Mouse (Mus musculus) leukemia stem cell, adult 10-12 weeks (primary cell): ENCODE measurements around the gene Adam15. TPM values are rescaled to one million over a fixed set of nuclear protein-coding genes. Genes with fewer than 3 reads are reported as not detected.

ENCODE experiments used
- polyA plus RNA-seq: library from polyadenylated mRNA; stranded (reverse); fragments of >175 nt; gene quantifications from 2 replicates; pipeline ENCODE4 v1.2.3, GENCODE M21; 2012; ENCODE audit warnings: low replicate concordance

Gene Adam15
- 28.1 and 30.7 TPM in 2 replicates for polyA plus RNA-seq

DNA sequence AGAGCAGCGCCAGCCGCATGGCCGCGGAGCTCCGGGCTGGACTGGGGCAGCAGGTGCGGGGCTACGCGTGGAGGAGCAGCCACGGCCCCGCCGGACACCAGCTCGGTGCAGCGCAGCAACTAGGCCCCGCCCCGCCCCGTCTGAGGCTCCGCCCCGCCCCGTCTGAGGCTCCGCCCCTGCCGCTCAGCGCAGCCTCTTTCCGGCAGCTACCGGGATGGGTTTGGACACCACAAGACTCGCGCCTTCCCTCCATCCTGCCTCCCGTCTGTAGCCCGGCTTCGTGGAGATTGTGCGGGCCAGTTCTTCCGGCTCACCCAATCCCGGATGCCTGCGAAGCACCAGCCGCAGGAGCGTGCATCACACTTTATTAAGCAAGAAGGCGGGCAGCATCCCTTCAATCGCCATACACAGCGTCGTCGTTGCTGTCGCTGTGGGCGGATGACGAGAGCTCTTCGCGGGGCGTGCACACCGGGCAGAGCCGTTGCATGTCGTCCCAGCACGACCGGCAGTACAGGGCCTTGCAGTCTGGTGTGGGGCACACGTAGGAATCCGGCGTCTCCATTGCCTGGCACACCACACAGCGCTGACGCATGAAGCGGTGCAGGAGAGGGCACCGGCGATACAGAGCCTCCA lies at the start of gene Adam15:
Adam15 (minus strand) TSS at position 128 of the 633 bp plus-strand sequence.

DNA sequence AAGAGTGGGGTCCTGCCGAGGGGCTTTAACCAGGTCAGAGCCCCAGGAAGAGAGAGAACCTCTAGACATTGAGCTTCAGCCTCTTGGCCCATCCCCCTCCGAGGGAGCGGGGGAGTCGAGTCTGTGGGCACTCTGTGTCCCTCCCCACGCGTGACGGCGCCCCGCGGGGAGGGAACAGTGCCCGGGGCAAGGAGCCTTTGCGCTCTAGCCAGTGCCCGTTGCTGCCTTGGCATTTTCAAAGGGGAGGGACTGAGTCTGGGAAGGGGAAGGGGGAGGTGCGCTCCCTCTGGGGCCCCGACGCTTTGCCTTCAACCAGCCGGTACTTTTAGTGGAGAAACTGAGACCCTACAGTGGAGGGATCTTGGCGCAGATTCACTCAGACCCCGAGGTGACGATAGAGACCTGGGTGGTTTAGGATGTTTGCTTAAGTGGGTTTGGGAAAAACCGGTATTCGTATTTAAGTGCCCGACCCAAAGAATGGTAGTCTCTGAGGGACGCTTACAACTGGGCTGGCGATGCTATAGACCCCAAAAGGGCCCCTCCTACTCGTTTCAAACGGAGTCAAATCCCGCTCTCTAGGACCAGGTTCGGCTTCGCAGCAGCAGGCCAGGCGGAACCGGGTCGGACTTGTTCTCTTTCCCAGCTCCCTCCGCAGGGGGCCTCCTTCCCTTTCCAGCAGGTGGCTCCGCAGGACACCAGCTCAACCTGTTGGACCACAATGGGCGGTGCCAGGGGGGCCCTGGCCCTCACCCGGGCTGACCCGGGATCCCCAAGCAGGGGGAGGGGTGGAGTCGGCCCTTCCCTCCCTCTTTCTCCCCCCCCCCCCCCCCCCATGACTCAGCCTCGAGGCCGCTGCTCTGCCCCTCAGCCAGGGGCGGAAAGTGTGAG lies 44.5 kb upstream of the Adam15 start, which contains the start of gene Zbtb7b:
Zbtb7b (minus strand) TSS at position 771 of the 888 bp plus-strand sequence.

DNA sequence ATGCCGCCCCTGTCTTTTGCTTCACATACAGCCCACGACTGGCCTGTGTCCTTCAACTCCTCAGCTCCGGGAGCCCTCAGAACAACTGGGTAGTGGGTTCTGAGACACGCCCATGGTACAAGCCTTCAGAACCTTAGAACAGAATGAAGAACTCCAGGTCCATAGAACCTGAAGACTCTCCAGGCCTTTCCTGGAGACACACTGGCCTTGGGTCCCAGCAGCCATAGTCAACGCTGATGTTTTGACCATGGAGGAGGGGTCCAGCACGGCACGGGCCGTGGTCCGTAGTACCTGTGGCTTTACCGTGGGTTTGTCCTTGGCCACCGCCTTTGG lies 15.3 kb upstream of the Adam15 start, which contains the start of gene Dcst1:
Dcst1 (minus strand) TSS at position 101 of the 333 bp plus-strand sequence.

DNA sequence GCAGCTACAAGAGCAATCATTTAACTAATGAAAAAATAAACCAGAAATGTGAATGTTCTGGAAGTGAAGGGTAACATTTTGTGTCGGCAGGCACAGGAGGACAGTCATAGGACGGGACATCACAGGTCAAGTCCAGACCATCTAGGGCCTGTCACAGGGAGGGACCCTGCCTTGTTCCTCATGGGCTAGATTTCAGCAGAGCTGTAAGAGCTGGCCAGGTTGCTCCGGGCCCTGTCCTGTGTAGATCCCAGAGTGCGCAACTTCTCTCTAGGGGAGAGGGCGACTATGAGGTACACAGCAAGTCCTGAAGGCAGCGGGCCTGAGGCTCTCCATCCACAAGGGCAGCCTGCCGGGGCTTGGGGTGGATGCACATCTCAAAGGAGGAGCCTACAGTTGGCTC lies 11.9 kb upstream of the Adam15 start, which contains the start of gene Dcst2:
Dcst2 (plus strand) TSS at position 301 of the 400 bp plus-strand sequence.

DNA sequence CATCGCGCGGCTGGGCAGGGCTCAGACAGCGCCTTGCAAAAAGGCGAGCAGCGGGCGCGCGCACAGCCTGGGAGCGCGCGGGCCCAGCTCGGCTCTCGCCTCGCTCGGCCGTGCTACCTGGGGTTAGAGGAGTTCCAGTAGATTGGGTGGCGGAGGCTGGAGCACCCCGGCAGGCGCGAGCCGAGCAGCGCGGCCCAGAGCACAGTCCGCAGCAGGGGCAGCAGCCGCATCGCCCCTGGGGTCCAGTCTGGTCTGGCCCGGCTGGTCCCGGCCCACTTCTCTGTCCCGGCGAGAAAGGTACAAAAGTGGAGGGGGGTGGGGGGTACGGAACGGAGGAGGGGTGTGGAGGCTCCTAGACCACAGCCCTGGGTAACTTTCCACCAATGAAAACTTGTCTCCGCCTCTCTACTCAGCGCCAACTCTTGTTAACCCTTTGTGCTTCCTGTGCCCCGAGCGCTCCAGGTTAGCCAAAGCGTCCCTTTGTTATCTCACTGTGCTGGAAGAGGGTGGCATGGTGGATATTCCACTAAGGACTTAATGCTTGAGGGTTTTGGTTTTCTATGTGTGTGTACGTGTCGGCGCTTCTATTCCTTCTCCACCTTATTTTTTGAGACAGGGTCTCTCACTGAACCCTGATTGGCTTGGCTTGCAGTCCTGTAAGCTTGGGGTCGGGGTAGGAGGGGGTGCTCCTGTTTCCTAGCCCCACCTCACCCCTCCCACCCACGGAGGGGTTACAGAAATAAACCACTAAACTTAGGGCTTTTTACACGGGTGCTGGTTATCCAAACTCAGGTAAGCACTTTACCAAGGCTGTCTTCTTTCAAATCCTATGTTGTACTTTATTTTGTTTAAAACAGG lies 11.8 kb downstream of the Adam15 start, which contains the start of gene Efna4:
Efna4 (minus strand) TSS at position 308 of the 858 bp plus-strand sequence.

DNA sequence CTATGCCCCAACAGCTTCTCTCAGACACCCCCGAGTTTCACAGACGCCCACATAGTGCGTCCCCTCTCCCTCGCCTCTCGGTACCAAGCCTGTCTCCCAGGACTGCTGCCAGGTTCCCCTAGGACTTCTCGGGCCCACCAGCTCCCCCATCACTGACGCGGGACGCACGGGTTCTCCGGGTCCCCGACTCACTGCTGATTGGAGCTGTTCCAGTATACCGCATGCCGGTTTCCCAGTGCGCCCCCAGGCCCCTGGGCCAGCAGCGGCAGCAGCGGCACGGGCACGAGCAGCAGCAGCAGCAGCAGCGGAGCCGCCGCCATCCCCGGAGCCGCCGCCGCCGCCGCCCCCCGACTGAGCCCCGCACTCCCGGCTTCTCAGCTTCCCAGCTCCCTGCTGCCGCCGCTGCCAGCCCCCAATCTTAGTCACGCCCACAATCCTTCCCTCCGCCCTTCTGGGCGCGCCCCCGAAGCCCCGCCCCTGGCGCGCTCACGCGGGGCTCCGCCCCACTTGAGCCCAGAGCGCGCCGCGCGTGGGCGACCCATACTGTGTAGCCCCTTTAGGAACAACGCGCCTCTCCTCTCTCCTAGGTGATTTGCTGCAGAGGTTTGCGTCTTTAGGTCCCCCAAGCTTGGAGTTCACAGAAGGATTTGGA lies 27.2 kb downstream of the Adam15 start, which contains the start of gene Efna3:
Efna3 (minus strand) TSS at position 452 of the 652 bp plus-strand sequence.

Other genes with a start within 250 kb of the Adam15 start
- gene Gm43738, start 248.9 kb downstream of the Adam15 start, polyA plus RNA-seq, result 1.5 and 5.4 TPM in 2 replicates
- 2.5 and 4.7 TPM in 2 replicates for gene Fdps, start 248.0 kb downstream of the Adam15 start, polyA plus RNA-seq
- 289 and 608 TPM in 2 replicates for gene Pklr, start 213.9 kb downstream of the Adam15 start, polyA plus RNA-seq
- gene Hcn3, start 189.8 kb downstream of the Adam15 start, polyA plus RNA-seq, result 0.42 and 0.53 TPM in 2 replicates
- 23.7 and 40.4 TPM in 2 replicates for gene Clk2, start 185.2 kb downstream of the Adam15 start, polyA plus RNA-seq
- 198 and 209 TPM in 2 replicates for gene Scamp3, start 172.5 kb downstream of the Adam15 start, polyA plus RNA-seq
- 55.0 and 89.5 TPM in 2 replicates for gene Fam189b, start 166.9 kb downstream of the Adam15 start, polyA plus RNA-seq
- gene Gba, start 147.1 kb downstream of the Adam15 start, polyA plus RNA-seq, result 5.4 and 6.8 TPM in 2 replicates
- 0.07 and 0.12 TPM in 2 replicates for gene Thbs3, start 134.8 kb downstream of the Adam15 start, polyA plus RNA-seq
- 448 and 636 TPM in 2 replicates for gene Mtx1, start 122.9 kb downstream of the Adam15 start, polyA plus RNA-seq
- gene Muc1, start 120.9 kb downstream of the Adam15 start, polyA plus RNA-seq, result 0.77 TPM in 1 of 2 replicates, not detected in the other
- 48.3 and 213 TPM in 2 replicates for gene Krtcap2, start 104.0 kb downstream of the Adam15 start, polyA plus RNA-seq
- gene Trim46, start 103.7 kb downstream of the Adam15 start, polyA plus RNA-seq, result 2.6 and 5.4 TPM in 2 replicates
- 175 and 302 TPM in 2 replicates for gene Dpm3, start 90.6 kb downstream of the Adam15 start, polyA plus RNA-seq
- 10.0 and 13.3 TPM in 2 replicates for gene Slc50a1, start 79.4 kb downstream of the Adam15 start, polyA plus RNA-seq
- 0.14 and 1.4 TPM in 2 replicates for gene Efna1, start 68.9 kb downstream of the Adam15 start, polyA plus RNA-seq
- gene Efna3, start 27.0 kb downstream of the Adam15 start, polyA plus RNA-seq, result not detected in 2 replicates
- 0.39 and 0.50 TPM in 2 replicates for gene Efna4, start 12.0 kb downstream of the Adam15 start, polyA plus RNA-seq
- not detected in 2 replicates for gene Dcst2, start 12.0 kb upstream of the Adam15 start, polyA plus RNA-seq
- gene Dcst1, start 15.3 kb upstream of the Adam15 start, polyA plus RNA-seq, result not detected in 2 replicates
- 48.8 and 81.5 TPM in 2 replicates for gene Zbtb7b, start 44.8 kb upstream of the Adam15 start, polyA plus RNA-seq
- not detected in 2 replicates for gene Lenep, start 52.8 kb upstream of the Adam15 start, polyA plus RNA-seq
- 6.2 and 29.0 TPM in 2 replicates for gene Flad1, start 61.9 kb upstream of the Adam15 start, polyA plus RNA-seq
- gene Cks1b, start 68.4 kb upstream of the Adam15 start, polyA plus RNA-seq, result 26.6 and 26.7 TPM in 2 replicates
- 159 TPM in 2 replicates for gene Shc1, start 68.4 kb upstream of the Adam15 start, polyA plus RNA-seq
- gene Pygo2, start 80.2 kb upstream of the Adam15 start, polyA plus RNA-seq, result 423 and 488 TPM in 2 replicates
- 12.7 and 17.4 TPM in 2 replicates for gene Pbxip1, start 86.7 kb upstream of the Adam15 start, polyA plus RNA-seq
- 1.3 and 13.0 TPM in 2 replicates for gene Pmvk, start 104.5 kb upstream of the Adam15 start, polyA plus RNA-seq
- gene Kcnn3, start 170.2 kb upstream of the Adam15 start, polyA plus RNA-seq, result 0.07 TPM in 1 of 2 replicates, not detected in the other